Mouse (Mus musculus) frontal cortex, postnatal 36 days (tissue): ENCODE results near the gene Map3k12.

ENCODE experiments used
- DNase-seq, 2 experiments: peaks; one replicate each; pipeline ENCODE4 v3.0.0; 2022; ENCODE audit warnings: low spot score in 2 of 2

Gene Map3k12

GRCm38 (mm10) chr15:102459381-102459780 is 57.5 kb downstream of the Map3k12 start:
- DNase-seq, result no peak

DNA sequence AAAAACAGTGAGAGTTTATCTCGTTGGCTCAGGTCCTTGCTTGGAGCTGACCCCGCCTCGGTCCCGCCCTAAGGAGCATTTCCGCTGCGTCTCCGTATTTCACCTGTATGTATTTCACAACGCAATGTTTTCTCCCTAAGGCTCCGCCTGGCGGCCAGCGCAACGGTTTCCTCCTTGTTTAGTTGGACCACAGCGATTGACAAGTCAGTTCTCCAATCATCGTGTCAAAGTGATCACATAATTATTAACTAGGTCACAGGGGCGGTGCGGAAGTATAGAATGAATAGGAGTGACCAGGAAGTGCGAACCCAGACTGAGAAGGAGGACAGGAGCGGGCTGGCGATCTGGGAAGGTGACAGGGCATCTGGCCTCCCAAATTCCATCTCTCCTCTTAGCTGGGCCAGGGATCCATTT is 58.0 kb downstream of the Map3k12 start, which contains the start of gene Prr13:
TSS of gene Prr13 (plus strand) at position 125 of the 414 bp plus-strand sequence.
- DNase-seq, result peak; percentile 87 to 94

- DNase-seq, result no peak
Measured at GRCm38 (mm10) chr15:102458050-102458736, 58.7 kb downstream of the Map3k12 start.

- no peak for DNase-seq
Measured at GRCm38 (mm10) chr15:102455993-102456392, 60.9 kb downstream of the Map3k12 start.

DNA sequence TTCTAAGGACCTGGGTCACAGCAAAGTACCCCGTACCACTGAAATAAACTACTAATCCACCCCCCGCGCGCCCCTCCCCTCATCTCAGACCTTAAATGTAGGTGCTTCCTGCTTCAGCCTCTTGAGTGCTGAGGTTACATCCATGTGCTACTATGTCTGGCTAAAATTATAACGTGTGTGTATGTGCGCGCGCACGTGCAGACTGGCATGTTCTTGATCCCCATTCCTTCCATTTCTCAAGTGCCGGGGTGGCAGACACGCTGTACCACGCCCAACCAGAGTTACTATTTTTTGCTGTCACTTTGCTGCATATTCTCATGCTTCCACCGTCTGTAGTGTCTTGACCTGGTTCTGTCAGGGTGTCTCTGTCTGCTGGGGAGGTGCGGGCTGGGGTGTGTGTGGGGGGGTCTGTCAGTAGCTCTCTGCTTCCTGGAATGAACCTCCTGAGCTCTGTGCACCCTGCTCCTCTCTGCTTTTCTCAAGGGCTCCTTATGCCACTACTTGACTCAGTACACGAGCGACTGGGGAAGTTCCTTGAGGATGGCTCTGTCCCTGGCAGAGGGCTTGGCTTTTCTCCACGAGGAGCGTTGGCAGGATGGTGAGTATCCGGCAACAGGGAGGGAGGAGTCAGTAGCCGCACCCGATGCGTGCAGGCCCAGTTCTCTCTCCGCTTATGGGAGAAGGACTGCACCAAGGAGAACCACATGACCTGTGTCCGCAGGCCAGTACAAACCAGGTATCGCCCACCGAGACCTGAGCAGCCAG is 65.0 kb downstream of the Map3k12 start:
- DNase-seq, result no peak

GRCm38 (mm10) chr15:102450928-102451327 is 65.9 kb downstream of the Map3k12 start:
- DNase-seq, result no peak

DNA sequence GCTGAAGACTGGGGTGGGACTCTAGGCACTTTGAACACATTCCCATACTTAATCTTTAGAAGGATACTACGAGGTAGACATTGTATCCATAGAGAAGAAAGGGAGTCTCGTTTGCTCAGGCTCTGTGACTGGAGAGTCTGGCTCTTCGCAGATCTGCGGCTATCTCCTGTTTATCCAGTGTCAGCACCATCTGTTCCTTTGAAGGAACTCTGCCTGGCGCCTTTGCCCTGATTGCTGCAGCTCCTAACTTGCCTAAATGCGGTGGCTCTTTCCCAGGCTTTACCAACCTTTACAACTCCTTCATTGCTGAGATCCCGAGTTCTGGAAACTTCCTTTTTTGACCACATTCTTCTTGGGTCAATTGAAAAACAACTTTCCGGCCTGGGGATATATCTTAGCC is 67.5 kb downstream of the Map3k12 start:
- no peak for DNase-seq
